Mouse (Mus musculus): ENCODE data around the gene Naa30. TPM values are rescaled to one million over a fixed set of nuclear protein-coding genes. Genes with fewer than 3 reads are reported as not detected.
A peak's percentile ranks its signal among the peaks of the same experiment; 100 is the strongest.

Naa30 gene
- total RNA-seq (2014; rRNA removed), result 42.2 and 50.9 TPM in 2 replicates
- polyA plus RNA-seq (2015; fragmentation: Nextera tagmentation; extraction: Ambion mirVana), result 8.8 and 9.0 TPM in 2 replicates

DNA sequence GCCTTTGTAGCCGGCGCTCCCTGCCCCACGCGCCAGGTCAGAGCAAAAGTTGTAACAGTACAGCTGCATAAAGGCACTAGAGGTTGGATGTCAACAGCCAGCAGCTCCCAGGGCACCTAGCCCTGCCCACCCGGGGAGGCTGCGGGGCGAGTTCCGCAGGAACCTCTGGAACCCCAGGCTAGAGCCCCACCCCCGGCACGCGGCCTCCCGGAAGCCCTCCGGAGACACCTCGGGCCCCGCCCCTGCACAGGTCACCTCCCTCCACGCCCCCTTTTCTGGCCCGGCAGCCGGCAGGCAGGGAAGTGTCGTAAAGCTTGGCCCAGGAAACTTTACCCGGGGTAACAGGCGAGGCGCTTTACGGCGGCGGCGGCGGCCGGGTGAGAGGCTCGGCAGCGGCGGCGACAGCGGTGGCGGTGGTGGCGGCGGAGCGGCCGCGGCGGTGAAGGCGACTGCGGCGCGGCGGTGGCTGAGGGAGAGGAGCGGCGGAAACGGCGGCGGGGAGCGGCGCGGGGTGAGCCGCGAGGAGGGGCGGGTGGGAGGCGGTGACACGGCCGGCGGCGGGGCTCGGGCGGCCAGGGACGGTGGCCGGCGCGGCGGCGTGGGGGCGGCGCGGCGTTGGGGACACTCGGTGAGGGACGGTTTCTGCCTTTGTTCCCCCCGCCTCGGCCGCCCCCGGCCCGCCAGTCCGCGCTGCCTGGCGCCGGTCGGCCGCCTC, at the start of gene Naa30:
TSS of gene Naa30 (plus strand) at position 360 of the 715 bp plus-strand sequence.
- peak within 1 kb of the TSS; percentile 97 for H3K9ac ChIP-seq (replicated peaks; ENCODE audit: low read length, poor library complexity, severe bottlenecking)
- no peaks in the 10 kb centered on the region for H3K27me3 ChIP-seq (ENCODE audit: insufficient read depth, low read length)
- peak within 1 kb of the TSS; percentile 99 for H3K4me3 ChIP-seq (ENCODE audit: low read depth, low read length)
- H3K9me3 ChIP-seq (ENCODE audit: low read length), result no peaks in the 10 kb centered on the region
- peak within 1 kb of the TSS; percentile 85 for H3K27ac ChIP-seq (ENCODE audit: low read depth, low read length)
- H3K4me1 ChIP-seq (ENCODE audit: insufficient read depth, low read length), result peaks cover 10% of the 10 kb centered on the region; the same call in 1 of the 2 replicates
- no peak for TF ChIP-seq CTCF (IDR thresholded peaks at IDR 0.05)
- H3K4me2 ChIP-seq (ENCODE audit: low read depth, low read length, poor library complexity, severe bottlenecking), result peak within 1 kb of the TSS; percentile 83
- peak; percentile 91 for ATAC-seq (ENCODE audit: low FRiP score)
- under 1% methylated on average over 38 of the region's 86 CpGs for WGBS
- peak; percentile 95 for DNase-seq (ENCODE audit: low spot score)
- H3K36me3 ChIP-seq (ENCODE audit: insufficient read depth, low read length), result no peaks in the 10 kb centered on the region

DNA sequence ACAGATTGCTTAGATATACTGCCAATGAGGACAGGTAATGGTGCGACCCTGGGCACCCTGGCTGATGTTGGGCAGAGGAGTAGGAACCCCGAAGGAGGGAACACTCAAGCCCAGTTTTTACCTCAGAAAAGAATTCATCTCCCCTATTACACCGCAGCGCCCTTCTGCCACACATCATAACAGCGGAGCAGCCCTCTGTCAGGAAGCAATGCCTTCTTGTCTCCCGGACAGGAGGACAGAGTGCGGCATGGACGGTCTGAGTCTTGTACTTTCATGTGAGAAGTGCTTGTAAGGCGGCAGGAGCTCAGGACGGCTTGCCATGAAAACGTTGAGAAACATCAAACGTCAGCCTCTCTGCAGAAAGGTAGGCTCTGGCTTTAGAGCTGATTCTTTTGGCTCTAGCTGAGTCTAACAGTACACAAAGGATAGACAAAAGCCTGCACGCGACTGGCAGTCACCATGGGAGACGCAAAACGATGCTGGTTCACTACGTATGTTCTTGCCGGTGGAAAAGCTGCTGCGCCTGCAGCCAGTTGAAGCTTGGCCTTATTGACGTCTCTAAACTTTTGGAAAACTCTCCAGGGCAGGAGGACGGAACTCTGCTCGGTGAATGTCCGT, 44.8 kb upstream of the Naa30 start:
- DNase-seq (ENCODE audit: low spot score), result peak; percentile 33
- H3K4me3 ChIP-seq (ENCODE audit: low read depth, low read length), result peak overlapping the region; percentile 25
- 18% methylated on average over 23 of the region's 23 CpGs for WGBS

DNA sequence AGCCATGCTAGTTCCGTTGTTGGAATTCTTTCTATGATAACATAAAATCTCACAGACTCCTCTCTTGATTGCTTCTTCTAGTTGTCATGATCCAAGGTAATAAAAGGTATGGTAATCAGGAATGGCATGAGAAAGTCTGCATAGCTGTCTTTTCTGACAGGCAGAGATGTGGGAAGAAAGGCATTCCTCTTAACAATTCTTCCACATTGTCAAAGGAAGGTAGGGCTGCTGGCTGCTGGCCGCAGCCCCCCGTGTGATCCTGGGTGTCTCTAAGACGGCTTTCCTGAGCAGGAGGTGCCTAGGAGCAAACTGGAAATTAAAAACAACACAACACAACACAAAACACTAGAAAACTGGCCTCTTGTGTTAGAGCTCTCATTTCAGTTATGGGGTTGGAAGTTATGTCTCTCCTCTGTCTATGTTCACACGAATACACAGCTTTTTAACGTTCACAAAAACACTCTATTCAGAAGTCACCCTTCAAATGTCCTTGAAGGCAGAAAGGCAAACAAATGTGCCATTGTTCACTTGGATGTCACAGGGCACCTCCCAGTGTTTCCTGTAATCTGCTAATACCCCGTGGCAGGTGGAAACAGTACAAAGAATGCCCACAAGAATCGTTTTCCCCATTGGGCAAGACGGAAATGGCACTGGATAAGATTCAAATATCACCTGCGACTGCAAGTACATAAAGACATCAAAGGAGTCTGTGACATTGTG, 43.3 kb upstream of the Naa30 start:
- TF ChIP-seq CTCF (IDR thresholded peaks at IDR 0.05), result no peak
- Histone ChIP-seq H3K4me3 (ENCODE audit: low read depth, low read length) (no peak overlapping the region), H3K36me3 (ENCODE audit: insufficient read depth, low read length) (no peaks in the 10 kb centered on the region), H3K27me3 (ENCODE audit: insufficient read depth, low read length) (no peaks in the 10 kb centered on the region), H3K9me3 (ENCODE audit: low read length) (no peaks in the 10 kb centered on the region), H3K27ac (ENCODE audit: low read depth, low read length) (no peak overlapping the region), H3K9ac (replicated peaks; ENCODE audit: low read length, poor library complexity, severe bottlenecking) (no peak overlapping the region), H3K4me2 (ENCODE audit: low read depth, low read length, poor library complexity, severe bottlenecking) (no peak overlapping the region), H3K4me1 (ENCODE audit: insufficient read depth, low read length) (0 out of 2 replicates have a peak, but pooled peaks cover 7% of the 10 kb centered on the region)
- DNase-seq (ENCODE audit: low spot score) (no peak), ATAC-seq (ENCODE audit: low FRiP score) (no peak)
- WGBS, result 17% methylated on average over 10 of the region's 10 CpGs

More for the DNA sequence above, 44.8 kb upstream of the Naa30 start:
- Histone ChIP-seq H3K4me1 (ENCODE audit: insufficient read depth, low read length) (0 out of 2 replicates have a peak, but pooled peaks cover 7% of the 10 kb centered on the region), H3K9me3 (ENCODE audit: low read length) (no peaks in the 10 kb centered on the region), H3K9ac (replicated peaks; ENCODE audit: low read length, poor library complexity, severe bottlenecking) (0 out of 2 replicates have a peak overlapping the region, but pooled peaks have one; percentile 24), H3K36me3 (ENCODE audit: insufficient read depth, low read length) (no peaks in the 10 kb centered on the region), H3K27me3 (ENCODE audit: insufficient read depth, low read length) (no peaks in the 10 kb centered on the region), H3K4me2 (ENCODE audit: low read depth, low read length, poor library complexity, severe bottlenecking) (peak overlapping the region; percentile 45), H3K27ac (ENCODE audit: low read depth, low read length) (no peak overlapping the region; the same call in 1 of the 2 replicates)
- no peak for TF ChIP-seq CTCF (IDR thresholded peaks at IDR 0.05)
- peak; percentile 54; the same call in 1 of the 2 replicates for ATAC-seq (ENCODE audit: low FRiP score)

DNA sequence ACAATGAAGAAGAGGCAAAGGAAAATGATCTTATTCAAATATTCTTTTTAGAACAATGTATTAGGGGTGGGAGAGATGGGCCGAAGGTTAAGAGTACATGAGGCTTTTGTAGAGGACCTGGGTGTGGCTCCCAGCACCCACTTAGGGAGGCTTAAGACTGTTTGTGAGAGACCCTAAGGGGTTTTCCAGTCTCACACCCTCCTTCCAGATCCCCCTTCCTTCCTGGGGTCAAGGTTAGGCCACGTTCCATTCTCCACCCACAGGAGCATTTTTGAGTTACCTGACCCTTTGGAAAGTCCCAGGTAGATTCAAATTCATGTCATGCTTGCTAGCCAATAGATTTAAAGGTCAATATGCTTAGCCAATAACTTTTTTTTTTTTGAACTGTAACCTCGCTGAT, 39.6 kb upstream of the Naa30 start:
- TF ChIP-seq CTCF (IDR thresholded peaks at IDR 0.05), result no peak
- Histone ChIP-seq H3K4me3 (ENCODE audit: low read depth, low read length) (no peak overlapping the region), H3K9ac (replicated peaks; ENCODE audit: low read length, poor library complexity, severe bottlenecking) (no peak overlapping the region), H3K27ac (ENCODE audit: low read depth, low read length) (no peak overlapping the region), H3K4me1 (ENCODE audit: insufficient read depth, low read length) (0 out of 2 replicates have a peak, but pooled peaks cover 5% of the 10 kb centered on the region), H3K36me3 (ENCODE audit: insufficient read depth, low read length) (no peaks in the 10 kb centered on the region), H3K27me3 (ENCODE audit: insufficient read depth, low read length) (no peaks in the 10 kb centered on the region), H3K4me2 (ENCODE audit: low read depth, low read length, poor library complexity, severe bottlenecking) (no peak overlapping the region), H3K9me3 (ENCODE audit: low read length) (no peaks in the 10 kb centered on the region)
- ATAC-seq (ENCODE audit: low FRiP score), result no peak
- WGBS, result 88% methylated on average over 3 of the region's 3 CpGs
- no peak for DNase-seq (ENCODE audit: low spot score)

DNA sequence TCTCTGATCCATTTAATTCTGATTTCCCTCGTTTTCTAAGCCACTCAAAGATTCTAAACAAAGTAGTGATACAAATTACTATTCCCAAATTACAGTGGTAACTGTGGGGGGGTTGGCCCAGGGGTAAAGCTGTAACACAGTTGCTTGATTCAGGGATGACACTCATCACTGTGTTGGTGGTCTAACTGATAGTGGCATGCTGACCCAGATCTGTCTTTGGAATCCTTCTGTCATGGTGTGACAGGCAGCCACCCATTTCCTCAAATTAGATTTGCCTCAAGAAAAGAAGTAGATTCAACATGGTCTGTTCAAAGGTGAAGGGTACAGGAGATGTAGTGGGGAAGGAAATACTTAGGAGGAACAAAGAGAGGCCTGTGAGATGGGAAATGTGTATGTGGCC, 33.9 kb upstream of the Naa30 start:
- H3K4me3 ChIP-seq (ENCODE audit: low read depth, low read length), result no peak overlapping the region
- no peak for DNase-seq (ENCODE audit: low spot score)
- no peak overlapping the region for H3K27ac ChIP-seq (ENCODE audit: low read depth, low read length)
- no peak for ATAC-seq (ENCODE audit: low FRiP score)
- no peak overlapping the region for H3K9ac ChIP-seq (replicated peaks; ENCODE audit: low read length, poor library complexity, severe bottlenecking)
- H3K36me3 ChIP-seq (ENCODE audit: insufficient read depth, low read length), result no peaks in the 10 kb centered on the region
- no peaks in the 10 kb centered on the region for H3K27me3 ChIP-seq (ENCODE audit: insufficient read depth, low read length)
- no peak for TF ChIP-seq CTCF (IDR thresholded peaks at IDR 0.05)
- 0 out of 2 replicates have a peak, but pooled peaks cover 3% of the 10 kb centered on the region for H3K9me3 ChIP-seq (ENCODE audit: low read length)
- no peaks in the 10 kb centered on the region for H3K4me1 ChIP-seq (ENCODE audit: insufficient read depth, low read length)
- 76% methylated on average over 1 of the region's 1 CpGs for WGBS
- no peak overlapping the region for H3K4me2 ChIP-seq (ENCODE audit: low read depth, low read length, poor library complexity, severe bottlenecking)

All from midbrain, postnatal 0 days (tissue).